Mouse (Mus musculus): ENCODE data around the gene Foxs1. TPM values are rescaled to one million over a fixed set of nuclear protein-coding genes. Genes with fewer than 3 reads are reported as not detected.
A peak's percentile ranks its signal among the peaks of the same experiment; 100 is the strongest.

Gene Foxs1
- 3.1 and 3.9 TPM in 2 replicates for polyA plus RNA-seq (2015; fragmentation: Nextera tagmentation; extraction: Ambion mirVana)

- Histone ChIP-seq H3K4me1 (replicated peaks) (0 out of 2 replicates have a peak, but pooled peaks cover 2% of the 10 kb centered on the region), H3K9me3 (no peaks in the 10 kb centered on the region), H3K27me3 (replicated peaks) (peaks cover 13% of the 10 kb centered on the region; the same call in 1 of the 2 replicates), H3K36me3 (no peaks in the 10 kb centered on the region), H3K4me2 (replicated peaks) (0 out of 2 replicates have a peak within 1 kb of the TSS, but pooled peaks have one; percentile 9), H3K27ac (0 out of 2 replicates have a peak within 1 kb of the TSS, but pooled peaks have one; percentile 1), H3K9ac (no peak within 1 kb of the TSS), H3K4me3 (replicated peaks) (no peak within 1 kb of the TSS)
- peak; percentile 42; the same call in 1 of the 2 replicates for ATAC-seq
- 30% methylated on average over 9 of the region's 9 CpGs for WGBS
Observed at GRCm38 (mm10) chr2:152933048-152933447, at the start of gene Foxs1. Foxs1 (minus strand) TSS chr2:152933208.

- Histone ChIP-seq H3K9ac (no peak overlapping the region), H3K4me3 (replicated peaks) (no peak overlapping the region), H3K27me3 (replicated peaks) (no peaks in the 10 kb centered on the region), H3K4me2 (replicated peaks) (no peak overlapping the region), H3K36me3 (no peaks in the 10 kb centered on the region), H3K4me1 (replicated peaks) (no peaks in the 10 kb centered on the region), H3K9me3 (no peaks in the 10 kb centered on the region), H3K27ac (no peak overlapping the region)
- ATAC-seq, result no peak
- WGBS, result 59% methylated on average over 3 of the region's 3 CpGs
Observed at GRCm38 (mm10) chr2:152976991-152977390, 44.0 kb upstream of the Foxs1 start.

- Histone ChIP-seq H3K27ac (no peak overlapping the region), H3K27me3 (replicated peaks) (no peaks in the 10 kb centered on the region), H3K36me3 (no peaks in the 10 kb centered on the region), H3K4me2 (replicated peaks) (no peak overlapping the region), H3K4me1 (replicated peaks) (no peaks in the 10 kb centered on the region), H3K9me3 (no peaks in the 10 kb centered on the region), H3K4me3 (replicated peaks) (no peak overlapping the region), H3K9ac (no peak overlapping the region)
- no peak for ATAC-seq
- 62% methylated on average over 4 of the region's 4 CpGs for WGBS
Observed at GRCm38 (mm10) chr2:152965555-152965954, 32.5 kb upstream of the Foxs1 start.

- H3K27me3 ChIP-seq (replicated peaks), result no peaks in the 10 kb centered on the region
- no peaks in the 10 kb centered on the region for H3K36me3 ChIP-seq
- peak within 1 kb of the TSS; percentile 82 for H3K4me2 ChIP-seq (replicated peaks)
- no peak within 1 kb of the TSS for H3K27ac ChIP-seq
- peak within 1 kb of the TSS; percentile 46 for H3K4me3 ChIP-seq (replicated peaks)
- peak; percentile 94 for ATAC-seq
- H3K9me3 ChIP-seq, result no peaks in the 10 kb centered on the region
- H3K9ac ChIP-seq, result peak within 1 kb of the TSS; percentile 28; the same call in 1 of the 2 replicates
- no peaks in the 10 kb centered on the region for H3K4me1 ChIP-seq (replicated peaks)
- 2% methylated on average over 34 of the region's 34 CpGs for WGBS
Observed at GRCm38 (mm10) chr2:152962091-152962793, 29.2 kb upstream of the Foxs1 start, which contains the start of gene Ttll9. Ttll9 (plus strand) TSS chr2:152962485.

- H3K4me2 ChIP-seq (replicated peaks), result no peak overlapping the region
- peaks cover 9% of the 10 kb centered on the region for H3K27me3 ChIP-seq (replicated peaks)
- H3K4me1 ChIP-seq (replicated peaks), result no peaks in the 10 kb centered on the region
- H3K36me3 ChIP-seq, result no peaks in the 10 kb centered on the region
- no peak overlapping the region for H3K9ac ChIP-seq
- 66% methylated on average over 3 of the region's 3 CpGs for WGBS
- H3K4me3 ChIP-seq (replicated peaks), result no peak overlapping the region
- H3K9me3 ChIP-seq, result no peaks in the 10 kb centered on the region
- no peak overlapping the region for H3K27ac ChIP-seq
- ATAC-seq, result no peak
Observed at GRCm38 (mm10) chr2:152958116-152958515, 25.1 kb upstream of the Foxs1 start.

DNA sequence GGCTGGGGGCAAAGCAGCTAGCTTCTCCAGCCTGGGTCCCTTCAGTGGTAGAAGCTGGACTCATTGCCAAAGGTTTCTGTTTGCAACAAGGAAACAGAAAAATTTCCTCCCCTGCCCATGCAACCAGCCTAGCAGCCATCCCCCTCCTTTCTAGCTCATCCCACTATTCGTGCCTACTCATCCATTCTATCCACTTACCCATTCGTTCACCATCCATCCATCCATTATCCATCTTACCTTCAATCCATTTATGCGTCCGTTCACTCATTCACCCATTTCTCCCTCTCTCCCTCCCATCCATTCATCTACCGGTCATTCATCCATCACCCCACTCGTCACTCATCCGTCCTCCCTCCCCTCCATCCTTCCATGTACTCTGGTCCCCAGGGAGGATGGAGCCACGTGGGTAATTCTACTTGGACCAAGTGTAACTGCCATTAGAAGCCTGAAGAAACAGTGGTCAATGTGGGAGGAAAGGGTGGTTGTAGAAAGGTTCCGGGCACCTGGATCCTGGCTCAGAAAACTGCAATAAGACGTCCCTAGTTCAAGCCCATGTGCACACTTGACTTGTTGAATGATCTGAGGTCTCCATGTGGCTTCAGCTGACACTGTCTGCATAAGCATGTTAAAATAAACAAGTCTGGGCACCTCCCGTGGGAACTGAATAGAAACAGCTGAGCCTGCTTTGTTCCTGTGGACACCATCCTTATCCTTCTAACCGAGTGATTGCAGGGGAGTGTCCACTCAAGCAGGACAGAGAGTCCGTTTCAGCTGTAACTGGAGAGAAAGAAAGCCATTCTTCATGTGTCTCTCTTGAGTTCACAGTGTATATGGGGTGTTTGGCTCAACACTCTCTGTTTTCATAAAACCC is 19.1 kb upstream of the Foxs1 start:
- Histone ChIP-seq H3K36me3 (no peaks in the 10 kb centered on the region), H3K27me3 (replicated peaks) (peaks cover 60% of the 10 kb centered on the region), H3K9ac (peak overlapping the region; percentile 54), H3K4me1 (replicated peaks) (peaks cover 8% of the 10 kb centered on the region; the same call in 1 of the 2 replicates), H3K27ac (no peak overlapping the region), H3K4me3 (replicated peaks) (peak overlapping the region; percentile 58), H3K4me2 (replicated peaks) (peak overlapping the region; percentile 98), H3K9me3 (no peaks in the 10 kb centered on the region)
- ATAC-seq, result no peak
- WGBS, result 22% methylated on average over 13 of the region's 13 CpGs

DNA sequence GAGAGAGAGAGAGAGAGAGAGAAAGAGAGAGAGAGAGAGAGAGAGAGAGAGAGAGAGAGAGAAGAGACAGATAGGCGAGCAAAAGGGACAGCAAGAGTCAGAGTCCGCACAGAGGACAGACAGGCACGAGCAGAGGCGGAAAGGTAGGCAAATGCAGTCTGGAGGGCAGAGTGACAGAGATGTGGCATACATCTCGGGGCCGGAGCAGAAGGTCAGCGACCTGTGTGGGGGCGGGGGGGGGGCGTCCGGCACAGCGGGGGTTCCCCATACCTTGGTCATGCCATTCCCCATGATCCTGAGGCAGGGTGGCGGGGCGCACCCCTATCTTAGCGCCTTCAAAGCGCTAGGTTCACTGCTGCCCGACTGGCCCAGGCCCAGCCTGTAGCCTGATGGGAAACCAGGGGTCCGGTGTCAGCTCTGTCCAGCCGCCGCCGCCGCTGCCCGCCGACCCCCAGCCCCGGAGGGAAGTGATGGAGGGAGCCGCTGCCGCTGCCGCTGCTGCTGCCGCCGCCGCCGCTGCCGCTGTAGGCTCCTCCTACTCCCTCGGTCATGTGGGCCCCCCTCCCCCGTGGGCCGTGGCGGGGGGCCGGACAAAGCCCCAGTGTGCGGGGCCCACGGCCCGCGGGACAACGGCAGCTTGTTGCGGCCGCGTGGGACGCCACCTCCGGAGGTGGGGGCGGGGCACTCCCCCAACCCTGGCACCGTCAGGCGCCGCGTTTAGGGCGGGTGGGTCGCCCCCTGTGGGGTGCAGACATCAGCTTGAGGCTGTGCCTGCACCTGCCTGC is 18.2 kb upstream of the Foxs1 start, which contains the start of gene Dusp15:
Gene Dusp15, minus strand, starts transcription at position 634 of the 785 bp plus-strand sequence.
- Histone ChIP-seq H3K4me3 (replicated peaks) (peak within 1 kb of the TSS; percentile 58), H3K9ac (peak within 1 kb of the TSS; percentile 54), H3K9me3 (no peaks in the 10 kb centered on the region), H3K36me3 (no peaks in the 10 kb centered on the region), H3K4me2 (replicated peaks) (peak within 1 kb of the TSS; percentile 98), H3K4me1 (replicated peaks) (peaks cover 8% of the 10 kb centered on the region; the same call in 1 of the 2 replicates), H3K27me3 (replicated peaks) (peaks cover 66% of the 10 kb centered on the region), H3K27ac (no peak within 1 kb of the TSS)
- WGBS, result 2% methylated on average over 51 of the region's 54 CpGs
- peak; percentile 65 for ATAC-seq

DNA sequence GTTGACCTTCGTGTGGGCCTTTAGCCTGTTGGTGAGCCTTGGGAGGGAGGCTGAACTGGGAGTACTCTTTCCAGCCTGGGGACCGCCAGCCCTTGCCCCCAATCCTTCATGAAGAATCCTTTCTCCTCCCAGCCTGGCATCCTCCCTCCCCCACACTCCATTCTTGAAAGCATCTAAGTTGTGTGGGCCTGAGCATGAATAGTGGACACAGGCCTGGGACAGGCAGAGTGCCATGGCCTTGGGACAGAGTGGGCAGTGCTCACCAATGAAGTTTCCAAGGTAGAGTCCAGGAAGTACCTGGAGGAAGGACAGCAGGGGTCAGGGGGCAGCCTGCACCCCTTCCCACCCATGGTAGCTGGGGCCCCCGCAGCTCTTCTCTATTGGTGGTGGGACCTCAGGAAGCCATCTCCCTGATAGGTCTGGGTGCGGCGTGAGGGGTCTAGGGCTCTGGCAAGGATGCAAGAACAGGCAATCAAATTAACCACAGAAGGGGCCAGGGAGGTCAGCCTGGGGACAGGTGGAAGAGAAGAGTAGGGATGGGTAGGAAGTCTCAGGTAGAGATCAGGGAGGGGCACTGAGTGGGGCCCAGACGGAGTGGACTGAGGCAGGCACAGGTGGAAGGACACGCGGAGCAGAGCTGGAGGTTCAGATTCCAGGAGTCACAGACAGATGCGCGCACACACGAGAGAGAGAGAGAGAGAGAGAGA is 17.5 kb upstream of the Foxs1 start:
- Histone ChIP-seq H3K27ac (no peak overlapping the region), H3K4me1 (replicated peaks) (peaks cover 8% of the 10 kb centered on the region; the same call in 1 of the 2 replicates), H3K36me3 (no peaks in the 10 kb centered on the region), H3K27me3 (replicated peaks) (peaks cover 74% of the 10 kb centered on the region), H3K4me3 (replicated peaks) (no peak overlapping the region; the same call in 1 of the 2 replicates), H3K9ac (no peak overlapping the region), H3K4me2 (replicated peaks) (peak overlapping the region; percentile 98), H3K9me3 (no peaks in the 10 kb centered on the region)
- 32% methylated on average over 11 of the region's 11 CpGs for WGBS
- ATAC-seq, result no peak

DNA sequence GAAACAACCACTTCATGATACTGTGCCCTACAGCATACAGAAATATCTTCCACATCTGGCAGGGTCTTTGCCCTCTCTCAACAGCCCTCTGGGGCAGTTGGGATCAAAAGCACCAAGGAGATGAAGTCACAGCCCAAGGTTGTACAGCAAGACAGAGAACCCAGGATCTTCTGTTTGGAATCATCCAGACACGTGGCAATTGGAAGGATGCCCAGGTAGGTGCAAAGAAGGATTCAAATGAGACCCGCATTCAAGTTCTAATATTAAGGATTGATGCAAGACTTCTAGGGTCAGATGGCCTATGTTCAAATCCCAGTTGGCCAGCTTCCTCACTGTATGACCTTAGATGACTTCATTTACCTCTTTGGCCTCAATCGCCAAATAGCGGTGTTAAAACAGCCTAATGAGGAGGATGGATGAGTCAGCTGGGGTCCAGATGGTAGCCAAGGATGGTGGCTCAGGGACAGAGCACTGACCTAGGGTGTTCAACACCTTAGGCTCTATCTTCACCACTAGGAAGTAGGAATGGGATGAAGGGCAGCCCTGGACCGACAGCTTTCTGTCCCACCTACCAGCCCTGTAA is 15.5 kb upstream of the Foxs1 start:
- Histone ChIP-seq H3K36me3 (no peaks in the 10 kb centered on the region), H3K9me3 (no peaks in the 10 kb centered on the region), H3K4me1 (replicated peaks) (peaks cover 8% of the 10 kb centered on the region; the same call in 1 of the 2 replicates), H3K4me3 (replicated peaks) (no peak overlapping the region), H3K27me3 (replicated peaks) (peaks cover 85% of the 10 kb centered on the region), H3K9ac (no peak overlapping the region), H3K4me2 (replicated peaks) (no peak overlapping the region), H3K27ac (no peak overlapping the region)
- no peak for ATAC-seq
- WGBS, result 84% methylated on average over 5 of the region's 5 CpGs

GRCm38 (mm10) chr2:152947098-152947497 is 14.1 kb upstream of the Foxs1 start:
- Histone ChIP-seq H3K9ac (no peak overlapping the region), H3K4me2 (replicated peaks) (no peak overlapping the region), H3K4me1 (replicated peaks) (peaks cover 14% of the 10 kb centered on the region), H3K27ac (no peak overlapping the region), H3K9me3 (no peaks in the 10 kb centered on the region), H3K36me3 (no peaks in the 10 kb centered on the region), H3K4me3 (replicated peaks) (no peak overlapping the region), H3K27me3 (replicated peaks) (peaks cover 91% of the 10 kb centered on the region)
- no peak for ATAC-seq
- 47% methylated on average over 7 of the region's 7 CpGs for WGBS

GRCm38 (mm10) chr2:152944013-152944412 is 11.0 kb upstream of the Foxs1 start:
- no peak overlapping the region for H3K4me3 ChIP-seq (replicated peaks)
- H3K9ac ChIP-seq, result no peak overlapping the region
- peaks cover 5% of the 10 kb centered on the region for H3K4me1 ChIP-seq (replicated peaks)
- 58% methylated on average over 9 of the region's 9 CpGs for WGBS
- H3K4me2 ChIP-seq (replicated peaks), result no peak overlapping the region
- no peaks in the 10 kb centered on the region for H3K36me3 ChIP-seq
- no peaks in the 10 kb centered on the region for H3K9me3 ChIP-seq
- peaks cover 89% of the 10 kb centered on the region for H3K27me3 ChIP-seq (replicated peaks)
- no peak overlapping the region for H3K27ac ChIP-seq
- no peak for ATAC-seq
